Mouse (Mus musculus): ENCODE data around the gene Myb.

GRCm38 (mm10) chr10:21076137-21076536 lies 84.6 kb downstream of the Myb start:
- TF ChIP-seq CTCF (IDR thresholded peaks at IDR 0.05; ENCODE audit: borderline replicate concordance, insufficient read depth, low read depth, low read length) (no peak), POLR2A (IDR thresholded peaks at IDR 0.05; ENCODE audit: borderline replicate concordance, insufficient read depth, low read length) (no peak)
